Mouse (Mus musculus): ENCODE data around the gene Notch2. TPM values are rescaled to one million over a fixed set of nuclear protein-coding genes. Genes with fewer than 3 reads are reported as not detected.

Notch2 gene
- polyA plus RNA-seq, 1 experiment = 0.05 TPM

- Histone ChIP-seq H3K4me3 (replicated peaks) (no peak overlapping the region), H3K27me3 (ENCODE audit: control insufficient read depth) (no peaks in the 10 kb centered on the region), H3K36me3 (ENCODE audit: control insufficient read depth) (no peaks in the 10 kb centered on the region), H3K4me1 (ENCODE audit: control insufficient read depth) (peaks cover 33% of the 10 kb centered on the region), H3K9me3 (ENCODE audit: control insufficient read depth, low read length) (no peaks in the 10 kb centered on the region)
- TF ChIP-seq GATA1 (IDR thresholded peaks at IDR 0.05; ENCODE audit: low read length) (no peak), TAL1 (IDR thresholded peaks at IDR 0.05; ENCODE audit: low read length) (no peak)
Measured at GRCm38 (mm10) chr3:98032944-98033343, 19.6 kb downstream of the Notch2 start.

GRCm38 (mm10) chr3:98034622-98035593, 21.6 kb downstream of the Notch2 start:
- H3K4me3 ChIP-seq (replicated peaks) = no peak overlapping the region
- H3K27me3 ChIP-seq (ENCODE audit: control insufficient read depth) = no peaks in the 10 kb centered on the region
- H3K36me3 ChIP-seq (ENCODE audit: control insufficient read depth) = no peaks in the 10 kb centered on the region
- peaks cover 33% of the 10 kb centered on the region for H3K4me1 ChIP-seq (ENCODE audit: control insufficient read depth)
- no peaks in the 10 kb centered on the region for H3K9me3 ChIP-seq (ENCODE audit: control insufficient read depth, low read length)
- no peak for TF ChIP-seq GATA1 (IDR thresholded peaks at IDR 0.05; ENCODE audit: low read length)
- TF ChIP-seq TAL1 (IDR thresholded peaks at IDR 0.05; ENCODE audit: low read length) = no peak

- no peaks in the 10 kb centered on the region for H3K27me3 ChIP-seq (ENCODE audit: control insufficient read depth)
- H3K4me1 ChIP-seq (ENCODE audit: control insufficient read depth) = peaks cover 26% of the 10 kb centered on the region
- H3K9me3 ChIP-seq (ENCODE audit: control insufficient read depth, low read length) = no peaks in the 10 kb centered on the region
- H3K4me3 ChIP-seq (replicated peaks) = no peak overlapping the region
- no peaks in the 10 kb centered on the region; the same call in 1 of the 2 replicates for H3K36me3 ChIP-seq (ENCODE audit: control insufficient read depth)
- no peak for TF ChIP-seq TAL1 (IDR thresholded peaks at IDR 0.05; ENCODE audit: low read length)
- no peak for TF ChIP-seq GATA1 (IDR thresholded peaks at IDR 0.05; ENCODE audit: low read length)
Measured at GRCm38 (mm10) chr3:98036161-98036560, 22.8 kb downstream of the Notch2 start.

- Histone ChIP-seq H3K36me3 (ENCODE audit: control insufficient read depth) (no peaks in the 10 kb centered on the region; the same call in 1 of the 2 replicates), H3K4me3 (replicated peaks) (no peak overlapping the region), H3K9me3 (ENCODE audit: control insufficient read depth, low read length) (no peaks in the 10 kb centered on the region), H3K4me1 (ENCODE audit: control insufficient read depth) (peaks cover 17% of the 10 kb centered on the region), H3K27me3 (ENCODE audit: control insufficient read depth) (no peaks in the 10 kb centered on the region)
- no peak for TF ChIP-seq GATA1 (IDR thresholded peaks at IDR 0.05; ENCODE audit: low read length)
- TF ChIP-seq TAL1 (IDR thresholded peaks at IDR 0.05; ENCODE audit: low read length) = no peak
Measured at GRCm38 (mm10) chr3:98037151-98037550, 23.8 kb downstream of the Notch2 start.

- Histone ChIP-seq H3K4me3 (replicated peaks) (no peak overlapping the region), H3K36me3 (ENCODE audit: control insufficient read depth) (no peaks in the 10 kb centered on the region; the same call in 1 of the 2 replicates)
Measured at GRCm38 (mm10) chr3:98038658-98039057, 25.3 kb downstream of the Notch2 start.

GRCm38 (mm10) chr3:98039223-98039622, 25.9 kb downstream of the Notch2 start:
- no peaks in the 10 kb centered on the region for H3K9me3 ChIP-seq (ENCODE audit: control insufficient read depth, low read length)
- no peaks in the 10 kb centered on the region for H3K27me3 ChIP-seq (ENCODE audit: control insufficient read depth)
- no peak overlapping the region for H3K4me3 ChIP-seq (replicated peaks)
- H3K36me3 ChIP-seq (ENCODE audit: control insufficient read depth) = no peaks in the 10 kb centered on the region; the same call in 1 of the 2 replicates
- TF ChIP-seq GATA1 (IDR thresholded peaks at IDR 0.05; ENCODE audit: low read length) = no peak
- TF ChIP-seq TAL1 (IDR thresholded peaks at IDR 0.05; ENCODE audit: low read length) = no peak
- peaks cover 8% of the 10 kb centered on the region for H3K4me1 ChIP-seq (ENCODE audit: control insufficient read depth)

More at GRCm38 (mm10) chr3:98038658-98039057, 25.3 kb downstream of the Notch2 start:
- Histone ChIP-seq H3K9me3 (ENCODE audit: control insufficient read depth, low read length) (no peaks in the 10 kb centered on the region), H3K27me3 (ENCODE audit: control insufficient read depth) (no peaks in the 10 kb centered on the region), H3K4me1 (ENCODE audit: control insufficient read depth) (peaks cover 9% of the 10 kb centered on the region)
- TF ChIP-seq GATA1 (IDR thresholded peaks at IDR 0.05; ENCODE audit: low read length) (no peak), TAL1 (IDR thresholded peaks at IDR 0.05; ENCODE audit: low read length) (no peak)

GRCm38 (mm10) chr3:98039666-98040456, 26.5 kb downstream of the Notch2 start:
- no peak for TF ChIP-seq TAL1 (IDR thresholded peaks at IDR 0.05; ENCODE audit: low read length)
- TF ChIP-seq GATA1 (IDR thresholded peaks at IDR 0.05; ENCODE audit: low read length) = no peak
- H3K4me1 ChIP-seq (ENCODE audit: control insufficient read depth) = peaks cover 3% of the 10 kb centered on the region; the same call in 1 of the 2 replicates
- H3K27me3 ChIP-seq (ENCODE audit: control insufficient read depth) = no peaks in the 10 kb centered on the region
- H3K9me3 ChIP-seq (ENCODE audit: control insufficient read depth, low read length) = no peaks in the 10 kb centered on the region
- H3K36me3 ChIP-seq (ENCODE audit: control insufficient read depth) = no peaks in the 10 kb centered on the region; the same call in 1 of the 2 replicates
- H3K4me3 ChIP-seq (replicated peaks) = no peak overlapping the region

GRCm38 (mm10) chr3:98040836-98041235, 27.5 kb downstream of the Notch2 start:
- TF ChIP-seq TAL1 (IDR thresholded peaks at IDR 0.05; ENCODE audit: low read length) = no peak
- no peak for TF ChIP-seq GATA1 (IDR thresholded peaks at IDR 0.05; ENCODE audit: low read length)
- no peak overlapping the region for H3K4me3 ChIP-seq (replicated peaks)
- H3K27me3 ChIP-seq (ENCODE audit: control insufficient read depth) = no peaks in the 10 kb centered on the region
- H3K9me3 ChIP-seq (ENCODE audit: control insufficient read depth, low read length) = no peaks in the 10 kb centered on the region
- H3K36me3 ChIP-seq (ENCODE audit: control insufficient read depth) = no peaks in the 10 kb centered on the region; the same call in 1 of the 2 replicates
- peaks cover 6% of the 10 kb centered on the region for H3K4me1 ChIP-seq (ENCODE audit: control insufficient read depth)

Data from erythroblast, embryonic 14.5 days (primary cell).